Mouse (Mus musculus): ENCODE data around the gene Ap3b1. TPM values are rescaled to one million over a fixed set of nuclear protein-coding genes. Genes with fewer than 3 reads are reported as not detected.

Ap3b1 gene
- total RNA-seq, 2 experiments from 2014 or later = 10.8 to 22.7 TPM

GRCm38 (mm10) chr13:94519276-94519675 is 160.5 kb downstream of the Ap3b1 start:
- no peak for ATAC-seq (replicated peaks; ENCODE audit: low FRiP score, poor library complexity, severe bottlenecking)

GRCm38 (mm10) chr13:94523213-94523612 is 164.5 kb downstream of the Ap3b1 start:
- ATAC-seq (replicated peaks; ENCODE audit: low FRiP score, poor library complexity, severe bottlenecking) = no peak

- no peak for ATAC-seq (replicated peaks; ENCODE audit: low FRiP score, poor library complexity, severe bottlenecking)
Measured at GRCm38 (mm10) chr13:94524669-94525238, 166.0 kb downstream of the Ap3b1 start.

- ATAC-seq (replicated peaks; ENCODE audit: low FRiP score, poor library complexity, severe bottlenecking) = no peak
Measured at GRCm38 (mm10) chr13:94529138-94529537, 170.4 kb downstream of the Ap3b1 start.

- ATAC-seq (replicated peaks; ENCODE audit: low FRiP score, poor library complexity, severe bottlenecking) = no peak
Measured at GRCm38 (mm10) chr13:94533516-94533915, 174.8 kb downstream of the Ap3b1 start.

- no peak for ATAC-seq (replicated peaks; ENCODE audit: low FRiP score, poor library complexity, severe bottlenecking)
Measured at GRCm38 (mm10) chr13:94537336-94537735, 178.6 kb downstream of the Ap3b1 start.

DNA sequence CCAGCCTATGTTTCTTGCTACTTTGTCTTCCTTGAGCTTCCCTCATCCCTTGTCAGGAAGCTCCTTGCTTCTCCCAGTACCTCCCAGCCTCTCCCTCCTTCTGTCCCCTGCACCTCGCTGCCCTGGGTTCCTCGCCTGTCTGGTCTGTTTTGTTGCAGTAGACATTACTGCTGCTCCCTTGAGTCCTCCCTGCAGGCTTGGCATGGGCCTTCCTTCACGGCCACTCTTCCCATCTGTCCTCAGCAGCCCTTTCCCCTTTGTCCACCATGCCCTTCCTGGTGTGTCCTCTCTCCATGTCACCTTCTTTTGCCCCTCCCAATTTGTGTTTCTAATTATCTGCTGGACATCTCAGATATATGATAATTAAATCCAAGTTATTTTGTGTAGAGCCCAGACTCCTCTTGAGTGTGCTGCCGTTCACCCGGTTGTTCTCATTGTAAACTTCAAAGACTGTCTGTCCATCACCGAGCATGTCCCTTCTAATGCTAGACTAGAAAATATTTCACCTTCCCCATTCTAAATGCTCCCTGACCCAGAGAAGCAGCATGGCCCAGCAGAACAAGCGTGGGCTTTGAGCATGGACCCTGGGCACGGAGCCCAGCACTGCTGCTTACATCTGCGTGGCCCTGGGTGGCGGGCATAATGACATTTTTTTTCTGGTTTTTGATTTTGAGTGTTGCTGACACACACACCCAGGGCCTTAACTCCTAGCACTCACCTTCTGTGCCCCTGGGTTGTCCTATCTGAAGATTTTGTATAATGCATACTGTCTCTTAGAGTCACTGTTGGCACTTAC is 181.3 kb downstream of the Ap3b1 start:
- no peak for ATAC-seq (replicated peaks; ENCODE audit: low FRiP score, poor library complexity, severe bottlenecking)

DNA sequence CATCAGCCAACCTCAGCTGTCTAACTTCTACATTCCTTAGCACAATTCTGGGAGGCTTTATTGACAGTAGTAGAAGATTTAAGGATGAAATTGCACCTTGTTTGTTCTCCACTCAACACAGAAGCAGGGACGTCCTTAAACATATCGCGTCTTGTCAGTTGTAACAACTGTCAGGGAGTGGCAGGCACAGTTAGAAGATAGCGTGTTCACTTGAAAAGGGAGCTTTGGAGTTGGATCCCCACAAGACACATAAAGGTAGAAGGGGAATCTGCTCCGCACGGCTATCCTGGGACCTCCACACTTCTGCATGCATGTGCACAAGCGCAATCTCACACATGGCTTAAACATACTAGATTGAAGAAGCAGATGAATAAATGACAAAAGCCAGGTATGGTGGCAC is 183.3 kb downstream of the Ap3b1 start:
- ATAC-seq (replicated peaks; ENCODE audit: low FRiP score, poor library complexity, severe bottlenecking) = no peak

DNA sequence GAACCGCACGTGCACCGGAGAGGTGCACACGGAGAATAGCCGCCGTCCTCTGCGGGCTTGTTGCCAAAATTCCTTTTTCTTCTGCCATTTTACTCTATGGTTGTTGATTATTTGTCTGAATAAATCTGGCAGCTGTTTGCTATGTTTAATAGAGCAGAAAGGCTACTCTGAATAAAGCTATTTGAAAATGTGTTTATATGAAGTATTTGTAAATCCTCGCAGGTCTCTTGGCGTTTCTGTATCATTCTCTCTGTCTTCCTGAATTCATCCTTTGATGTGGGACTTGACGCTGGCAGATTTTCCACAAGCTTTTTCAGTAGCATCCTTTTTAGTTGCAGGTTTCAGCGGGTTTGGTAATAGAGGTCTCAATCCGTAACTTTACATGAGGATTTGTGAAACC is 185.5 kb downstream of the Ap3b1 start:
- no peak for ATAC-seq (replicated peaks; ENCODE audit: low FRiP score, poor library complexity, severe bottlenecking)

GRCm38 (mm10) chr13:94545739-94546138 is 187.0 kb downstream of the Ap3b1 start:
- no peak for ATAC-seq (replicated peaks; ENCODE audit: low FRiP score, poor library complexity, severe bottlenecking)

DNA sequence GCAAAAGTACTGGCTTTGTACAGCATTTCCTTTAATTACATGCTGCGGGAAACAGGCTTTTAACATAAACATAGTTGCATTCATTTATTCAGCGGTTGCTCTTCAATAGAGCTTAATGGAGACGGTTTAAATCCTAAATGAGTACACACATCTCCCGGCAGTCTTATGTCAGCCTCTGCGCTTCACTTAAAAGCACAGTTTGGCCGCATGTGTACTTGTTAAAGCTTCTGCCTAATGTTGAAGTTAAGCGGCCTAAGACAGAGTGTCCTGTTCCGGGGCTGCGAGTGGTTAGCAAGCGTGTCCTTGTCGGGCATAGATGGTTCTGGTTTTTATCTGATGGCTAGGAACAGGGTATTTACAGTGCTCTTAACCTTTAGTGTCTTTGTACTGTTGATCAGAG is 187.5 kb downstream of the Ap3b1 start:
- ATAC-seq (replicated peaks; ENCODE audit: low FRiP score, poor library complexity, severe bottlenecking) = no peak

DNA sequence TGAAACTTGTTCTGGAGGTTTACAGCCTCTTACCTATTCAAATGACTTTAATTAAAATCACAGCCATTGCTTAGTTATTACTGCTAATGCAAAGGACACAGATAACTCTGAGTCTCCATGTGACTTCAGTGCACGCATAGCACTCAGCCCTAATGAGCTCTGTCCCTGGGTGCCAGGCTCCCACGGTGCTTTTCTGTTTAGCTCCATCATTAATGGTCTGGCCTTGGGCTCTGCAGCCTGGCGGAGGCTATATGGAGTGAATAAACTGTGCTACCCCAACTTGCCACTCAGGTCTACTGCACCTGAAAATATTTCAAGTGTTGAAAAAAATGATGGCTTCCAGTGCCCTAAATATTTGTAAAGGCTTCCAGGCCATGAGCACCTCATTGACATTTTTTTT is 190.8 kb downstream of the Ap3b1 start:
- no peak for ATAC-seq (replicated peaks; ENCODE audit: low FRiP score, poor library complexity, severe bottlenecking)

GRCm38 (mm10) chr13:94550037-94550436 is 191.3 kb downstream of the Ap3b1 start:
- no peak for ATAC-seq (replicated peaks; ENCODE audit: low FRiP score, poor library complexity, severe bottlenecking)

- peak; percentile 72 for ATAC-seq (replicated peaks; ENCODE audit: low FRiP score, poor library complexity, severe bottlenecking)
Measured at GRCm38 (mm10) chr13:94560011-94560410, 201.3 kb downstream of the Ap3b1 start.

GRCm38 (mm10) chr13:94560878-94561277 is 202.1 kb downstream of the Ap3b1 start:
- no peak for ATAC-seq (replicated peaks; ENCODE audit: low FRiP score, poor library complexity, severe bottlenecking)

DNA sequence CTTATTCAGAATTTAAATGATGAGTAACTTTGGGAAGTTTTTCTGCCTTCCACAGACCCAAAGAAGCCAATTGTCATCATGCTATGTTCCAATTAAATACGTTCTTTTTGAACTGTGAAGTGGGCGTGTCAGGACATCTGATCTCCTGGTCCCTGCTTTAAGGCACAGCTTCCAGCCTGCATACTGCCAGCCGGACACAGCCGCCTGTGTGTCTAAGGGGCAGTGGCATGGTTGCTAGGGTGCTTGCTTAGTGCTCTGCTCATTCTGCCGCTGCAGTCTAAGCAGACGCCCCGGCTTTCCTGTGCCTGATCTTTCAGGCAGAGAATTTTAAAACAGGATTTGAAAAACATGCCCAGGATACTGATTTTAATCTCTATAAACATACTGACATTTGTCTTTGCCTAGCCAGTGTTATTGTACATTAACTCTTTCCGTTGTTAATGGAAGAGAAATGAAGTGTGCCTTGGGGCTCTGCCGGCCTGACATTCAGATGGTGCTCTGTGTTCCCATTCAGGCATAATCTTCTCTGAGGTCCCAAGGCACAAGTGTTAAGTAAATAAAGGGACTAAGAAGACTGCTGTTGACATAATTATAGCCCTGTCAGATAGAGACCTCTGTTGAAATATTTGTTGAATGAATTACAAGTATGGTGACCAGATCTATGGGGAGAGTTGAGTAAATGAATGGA is 204.0 kb downstream of the Ap3b1 start:
- no peak for ATAC-seq (replicated peaks; ENCODE audit: low FRiP score, poor library complexity, severe bottlenecking)

DNA sequence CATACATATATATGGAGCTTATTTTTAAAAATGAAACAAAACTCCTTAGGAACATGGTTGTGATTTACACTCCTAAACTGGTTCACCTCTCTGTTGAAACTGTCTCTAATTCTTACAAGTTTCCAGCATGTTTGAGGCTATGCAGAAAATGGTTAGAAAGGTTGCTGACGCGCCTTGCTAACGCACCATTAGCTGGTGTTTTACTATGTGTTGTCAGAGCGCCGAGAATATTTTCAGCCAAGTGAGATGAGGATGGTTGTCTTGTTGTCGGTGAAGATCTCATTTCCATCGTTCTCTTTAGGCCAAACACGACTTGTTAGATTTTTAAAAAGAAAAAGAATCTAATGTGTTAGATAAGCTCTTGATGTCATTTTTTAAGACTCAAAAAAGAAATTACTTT is 205.1 kb downstream of the Ap3b1 start:
- ATAC-seq (replicated peaks; ENCODE audit: low FRiP score, poor library complexity, severe bottlenecking) = no peak

GRCm38 (mm10) chr13:94564351-94564994 is 205.7 kb downstream of the Ap3b1 start:
- no peak for ATAC-seq (replicated peaks; ENCODE audit: low FRiP score, poor library complexity, severe bottlenecking)

DNA sequence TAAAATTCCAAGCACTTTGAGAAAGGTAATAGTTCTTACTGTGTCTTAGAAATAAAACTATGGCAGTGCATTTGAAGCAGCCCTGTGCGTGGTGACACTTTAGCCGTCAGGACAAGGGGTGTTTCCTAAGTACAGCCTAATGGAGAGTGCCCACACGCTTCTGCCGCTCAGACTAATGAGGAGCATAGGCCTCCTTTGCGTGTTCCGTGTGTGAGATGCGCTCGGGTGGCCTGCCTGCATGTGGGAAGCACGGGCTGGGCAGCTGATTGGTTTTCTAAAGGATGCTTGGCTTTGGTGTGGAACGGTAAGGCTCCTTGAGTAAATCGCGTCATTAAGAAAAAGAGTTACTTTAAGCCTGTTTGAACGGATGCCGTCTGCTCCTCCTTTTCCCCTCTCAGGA is 206.4 kb downstream of the Ap3b1 start:
- ATAC-seq (replicated peaks; ENCODE audit: low FRiP score, poor library complexity, severe bottlenecking) = no peak

GRCm38 (mm10) chr13:94565616-94566015 is 206.9 kb downstream of the Ap3b1 start:
- ATAC-seq (replicated peaks; ENCODE audit: low FRiP score, poor library complexity, severe bottlenecking) = no peak

GRCm38 (mm10) chr13:94567739-94568138 is 209.0 kb downstream of the Ap3b1 start:
- ATAC-seq (replicated peaks; ENCODE audit: low FRiP score, poor library complexity, severe bottlenecking) = no peak
